Mouse (Mus musculus) cerebral cortex, adult 2 months (tissue): ENCODE data around the gene Slc6a8.

Source experiments
- WGBS: fragments of 180-500 bp; shearing (Covaris S2); methylation state at CpG from one replicate; pipeline ENCODE4 v1.1.7; 2018; 5-methylcytosine and 5-hydroxymethylcytosine counted together

The Slc6a8 gene

DNA sequence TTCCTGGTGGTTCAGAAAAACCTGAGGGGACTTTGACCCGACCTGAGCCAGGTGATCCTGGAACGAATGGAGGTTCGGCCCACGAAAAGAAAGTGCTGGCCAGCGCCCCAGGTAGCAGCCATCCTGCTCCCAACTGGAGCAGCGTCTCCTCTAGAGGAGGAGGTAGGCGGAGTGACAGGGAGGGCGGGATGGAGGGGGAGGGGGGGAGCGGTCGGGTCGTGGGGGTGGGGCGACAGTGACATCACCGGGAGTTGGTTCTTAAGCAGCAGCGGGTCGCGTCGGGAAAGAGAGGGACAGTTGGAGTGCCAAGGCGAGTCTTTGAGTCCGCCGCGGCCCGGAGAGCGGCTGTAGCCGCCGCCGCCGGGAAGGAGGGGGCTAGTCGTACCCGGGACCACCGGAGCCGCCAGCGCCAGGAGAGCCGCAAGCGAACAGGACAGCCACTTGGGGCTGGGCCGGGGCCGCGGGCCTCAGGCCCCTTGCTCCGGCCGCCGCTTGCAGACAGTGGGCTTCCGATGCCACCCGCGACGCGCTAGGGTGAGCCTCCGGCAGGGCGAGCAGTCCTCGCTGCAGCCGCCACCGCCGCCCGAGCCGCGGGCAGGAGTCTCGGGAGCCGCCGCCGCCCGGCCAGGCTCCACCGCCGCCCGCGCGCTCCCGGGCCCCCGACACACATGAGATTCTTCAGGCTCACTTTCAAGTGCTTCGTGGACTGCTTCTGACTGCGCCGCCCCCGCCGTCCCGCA, at the start of gene Slc6a8:
TSS of gene Slc6a8 (plus strand) at position 272 of the 740 bp plus-strand sequence.
- WGBS: 1% methylated on average over 37 of the region's 72 CpGs

DNA sequence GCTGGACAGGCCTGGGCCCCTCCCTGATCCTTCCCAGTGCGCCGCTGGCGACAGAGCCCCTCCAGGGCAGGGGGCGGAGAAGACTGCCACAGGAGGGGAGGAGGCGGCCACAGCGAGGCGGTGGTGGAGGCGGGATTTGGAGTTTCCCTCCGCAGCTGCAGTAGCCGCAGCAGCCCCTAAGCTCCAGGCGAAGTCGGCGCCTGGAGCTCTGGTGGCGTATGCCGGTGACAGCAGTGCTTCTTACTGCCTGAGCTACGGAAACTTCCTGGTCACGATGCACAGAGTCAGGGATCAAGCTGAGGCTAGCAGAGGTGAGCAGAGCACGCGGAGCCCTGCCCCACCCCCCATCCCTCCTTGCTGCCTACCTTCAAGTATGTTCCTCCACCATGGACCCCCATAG, 37.5 kb upstream of the Slc6a8 start:
- 6% methylated on average over 19 of the region's 19 CpGs for WGBS

DNA sequence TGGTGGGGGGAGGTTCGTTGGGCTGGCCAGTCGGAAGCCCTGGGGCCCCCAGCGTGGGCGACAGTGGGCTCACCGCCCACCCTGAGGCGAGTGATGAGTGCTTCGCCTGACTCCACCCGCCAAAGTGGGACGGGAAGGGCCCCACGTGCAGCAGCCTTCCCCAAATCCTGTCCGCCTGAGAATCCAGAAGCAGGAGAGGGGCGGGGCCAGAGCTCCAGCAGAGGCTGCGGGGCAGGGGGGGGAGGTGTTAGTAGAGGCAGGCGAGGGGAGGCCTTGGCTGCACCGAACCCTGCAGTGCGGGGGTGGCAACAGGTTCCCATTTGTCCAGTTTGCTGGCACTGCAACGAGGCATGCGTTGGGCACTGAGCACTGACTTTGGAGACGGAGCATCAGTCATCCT, 35.5 kb upstream of the Slc6a8 start:
- WGBS: 4% methylated on average over 14 of the region's 19 CpGs

DNA sequence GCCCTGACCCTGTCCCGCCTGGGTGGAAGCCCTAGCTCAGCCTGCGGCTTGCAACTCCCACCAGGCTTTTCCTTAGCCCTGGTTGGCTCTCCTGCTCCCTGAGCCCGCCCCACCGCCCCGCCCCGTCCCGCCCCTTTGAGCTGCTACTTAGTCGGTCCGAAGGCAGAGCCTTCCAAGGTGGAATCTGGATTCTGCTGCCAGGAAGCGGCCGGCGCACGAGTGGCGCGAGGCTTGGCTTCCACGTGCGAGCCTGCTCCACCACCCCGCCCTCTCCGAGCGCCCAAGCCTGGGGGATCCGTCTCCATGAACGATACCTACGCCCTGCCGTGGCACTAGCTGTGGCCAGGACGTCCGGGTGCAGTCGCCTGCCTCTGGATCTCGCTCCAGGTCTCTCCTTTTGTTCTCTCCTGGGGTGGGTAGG, 33.7 kb upstream of the Slc6a8 start, which contains the start of gene Dusp9:
TSS of gene Dusp9 (plus strand) at position 165 of the 421 bp plus-strand sequence.
- WGBS: 6% methylated on average over 28 of the region's 28 CpGs

DNA sequence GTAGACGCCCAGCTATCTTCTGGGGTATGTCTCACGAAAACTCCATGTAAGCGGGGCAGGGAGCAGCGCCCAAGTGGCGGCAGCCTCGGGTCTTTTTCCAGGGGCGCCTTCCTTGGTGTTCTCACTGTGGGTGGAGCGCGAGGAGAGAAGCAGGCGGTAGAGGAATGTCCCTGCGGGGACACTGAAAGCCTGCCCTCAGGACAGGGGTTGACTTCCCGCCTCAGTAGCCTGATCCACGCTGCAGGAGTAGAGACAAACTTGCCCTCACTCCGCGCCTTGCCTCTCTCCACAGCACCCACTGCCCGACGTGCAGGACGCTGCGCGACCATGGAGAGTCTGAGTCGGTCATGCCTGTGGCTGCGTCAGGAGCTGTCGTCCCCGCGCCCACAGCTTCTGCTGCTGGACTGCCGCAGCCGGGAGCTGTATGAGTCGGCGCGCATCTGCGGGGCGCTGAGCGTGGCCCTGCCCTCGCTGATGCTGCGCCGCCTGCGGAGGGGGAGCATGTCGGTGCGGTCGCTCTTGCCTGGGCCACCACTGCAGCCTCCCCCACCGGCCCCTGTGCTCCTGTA, 33.0 kb upstream of the Slc6a8 start:
- WGBS: 6% methylated on average over 39 of the region's 41 CpGs

DNA sequence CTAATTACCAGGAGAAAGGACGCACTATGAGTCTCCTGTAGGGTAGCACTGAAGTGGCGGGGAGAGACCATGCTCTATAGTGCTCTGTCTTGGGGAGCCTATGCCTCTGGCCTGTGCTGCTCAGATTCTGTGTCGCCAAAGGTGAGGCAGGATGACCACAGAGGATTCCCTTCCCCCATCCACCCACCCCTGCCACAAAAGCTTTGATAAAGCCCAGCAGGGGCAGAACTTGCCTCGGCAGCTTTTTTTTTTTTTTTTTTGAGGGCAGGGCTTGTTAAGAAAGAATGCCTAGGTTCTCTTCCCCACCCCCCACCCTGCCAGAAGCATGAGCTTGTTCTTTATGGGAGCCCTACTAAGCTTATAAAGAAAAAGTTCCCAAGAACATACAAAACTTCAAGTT, 27.8 kb upstream of the Slc6a8 start:
- 90% methylated on average over 3 of the region's 4 CpGs for WGBS

DNA sequence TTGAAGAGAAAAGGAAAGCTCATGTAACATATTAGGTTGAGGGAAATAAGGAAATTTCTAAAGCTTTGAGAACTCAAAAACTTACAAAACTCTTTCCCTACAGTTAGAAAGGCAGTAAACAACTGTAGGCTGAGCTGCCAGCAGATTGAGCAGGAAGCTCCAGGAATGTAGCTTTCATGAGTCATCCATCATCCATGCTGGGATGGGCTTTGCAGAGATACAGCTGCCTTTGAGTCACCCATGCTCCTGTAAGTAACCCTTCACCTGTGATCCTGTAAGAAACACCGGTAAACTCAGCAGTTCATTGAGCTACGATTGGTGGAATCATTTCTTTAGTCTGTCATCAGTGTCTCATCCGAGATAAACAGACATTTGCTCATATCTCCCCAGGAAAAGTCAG, 22.1 kb upstream of the Slc6a8 start:
- WGBS: 76% methylated on average over 3 of the region's 3 CpGs

DNA sequence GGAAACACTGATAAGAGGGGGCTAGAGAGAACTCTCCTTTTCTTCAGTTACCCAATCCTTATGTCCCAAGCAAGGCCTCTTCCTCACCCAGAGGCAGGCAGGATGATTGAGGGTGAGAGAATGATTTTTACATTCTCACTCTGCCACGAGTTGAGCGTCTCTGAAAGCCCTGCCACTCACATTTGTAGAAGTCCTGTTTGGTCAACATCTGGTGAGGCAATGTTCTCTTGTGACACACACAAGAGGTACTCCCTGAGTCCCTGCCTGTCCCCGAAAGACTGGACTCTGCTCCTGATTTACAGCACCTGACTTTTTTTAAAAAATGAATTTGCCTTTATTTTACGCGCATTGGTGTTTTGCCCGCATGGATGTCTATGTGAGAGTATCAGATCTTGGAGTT, 19.6 kb upstream of the Slc6a8 start:
- WGBS: 89% methylated on average over 6 of the region's 6 CpGs

DNA sequence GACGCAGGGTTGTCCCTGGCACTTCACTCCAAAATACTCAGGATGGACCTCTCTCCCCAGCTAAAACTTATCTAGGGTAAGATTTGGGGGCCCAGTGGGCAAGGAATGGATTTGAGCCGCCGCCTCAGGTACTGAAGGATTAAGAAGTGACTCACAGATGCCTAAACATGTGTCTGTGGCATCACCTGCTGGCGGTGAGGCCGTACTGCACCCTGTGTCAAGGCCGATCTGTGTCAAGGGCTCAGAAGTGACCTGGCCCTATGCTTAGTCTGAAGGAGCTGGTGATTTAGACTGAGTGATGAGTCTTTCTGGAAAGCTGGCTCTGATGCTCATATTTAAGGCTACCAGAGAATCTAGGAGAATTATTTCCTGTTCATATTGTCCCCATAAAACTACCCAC, 18.8 kb upstream of the Slc6a8 start:
- WGBS: 17% methylated on average over 6 of the region's 6 CpGs

DNA sequence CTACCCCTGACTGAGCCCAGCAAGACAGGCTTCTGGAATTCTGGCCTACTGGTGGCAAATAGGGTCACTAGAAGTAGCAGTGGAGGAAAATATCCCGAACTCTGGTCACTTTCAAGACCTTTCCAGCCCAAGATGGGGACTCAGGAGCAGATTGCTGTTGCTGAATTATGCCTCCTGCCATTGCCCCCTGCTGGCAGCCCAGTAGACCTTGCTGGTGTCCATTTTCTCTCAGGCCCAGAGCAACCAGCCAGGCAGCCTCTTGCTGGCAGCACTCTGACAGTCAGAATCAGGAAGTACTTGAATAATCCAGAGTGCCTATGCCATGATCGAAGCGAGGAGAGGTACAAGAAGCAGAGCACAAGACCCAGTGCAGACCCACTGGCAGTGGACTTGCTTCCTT, 17.4 kb upstream of the Slc6a8 start:
- WGBS: 67% methylated on average over 3 of the region's 3 CpGs

DNA sequence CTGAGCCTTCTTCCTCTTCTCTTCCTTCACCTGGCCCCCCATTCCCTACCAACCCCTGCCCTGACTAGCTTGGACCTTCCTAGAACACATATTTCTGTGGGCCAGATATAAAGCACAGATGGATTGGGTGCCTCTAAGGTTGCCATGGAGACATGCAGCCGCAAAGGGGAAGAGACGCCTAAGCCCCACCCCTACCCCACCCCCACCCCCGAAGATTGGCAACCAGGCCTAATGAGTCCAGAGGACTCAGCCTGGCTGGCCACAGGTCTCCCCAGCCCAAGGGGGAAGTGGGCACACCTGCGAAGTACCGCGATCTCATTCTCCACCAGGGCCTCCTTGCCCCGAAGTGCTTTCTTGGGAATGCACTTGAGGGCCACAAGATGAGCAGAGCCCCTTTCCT, 14.6 kb upstream of the Slc6a8 start:
- 28% methylated on average over 7 of the region's 7 CpGs for WGBS

DNA sequence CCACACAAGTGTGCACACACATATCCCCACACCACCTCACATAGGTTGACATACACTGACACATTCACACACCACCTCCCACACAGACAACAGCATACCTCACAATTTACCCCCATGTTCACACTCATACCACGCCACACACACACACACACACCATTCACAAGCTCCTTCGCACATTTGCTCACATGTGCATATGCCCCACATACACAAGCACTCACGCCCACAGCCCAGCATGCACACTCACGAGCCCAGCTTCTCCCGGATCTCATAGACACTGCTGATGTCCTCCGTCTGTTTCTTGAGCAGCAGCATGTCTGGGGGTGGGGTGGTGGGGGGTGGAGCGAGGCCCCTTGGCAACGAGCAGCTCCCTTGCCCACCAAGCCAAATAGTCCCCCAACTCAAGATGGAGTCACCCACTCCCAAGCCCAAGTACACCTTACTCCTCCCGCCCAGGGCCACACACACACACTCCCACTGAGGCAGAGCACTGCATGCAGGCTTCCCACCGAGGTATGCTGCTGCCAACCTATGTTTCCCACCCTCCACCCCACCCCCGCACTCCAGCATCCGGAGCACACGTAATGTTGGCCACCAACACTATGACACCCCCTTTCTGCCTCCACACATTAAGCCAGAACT, 13.9 kb upstream of the Slc6a8 start:
- WGBS: 28% methylated on average over 13 of the region's 13 CpGs

DNA sequence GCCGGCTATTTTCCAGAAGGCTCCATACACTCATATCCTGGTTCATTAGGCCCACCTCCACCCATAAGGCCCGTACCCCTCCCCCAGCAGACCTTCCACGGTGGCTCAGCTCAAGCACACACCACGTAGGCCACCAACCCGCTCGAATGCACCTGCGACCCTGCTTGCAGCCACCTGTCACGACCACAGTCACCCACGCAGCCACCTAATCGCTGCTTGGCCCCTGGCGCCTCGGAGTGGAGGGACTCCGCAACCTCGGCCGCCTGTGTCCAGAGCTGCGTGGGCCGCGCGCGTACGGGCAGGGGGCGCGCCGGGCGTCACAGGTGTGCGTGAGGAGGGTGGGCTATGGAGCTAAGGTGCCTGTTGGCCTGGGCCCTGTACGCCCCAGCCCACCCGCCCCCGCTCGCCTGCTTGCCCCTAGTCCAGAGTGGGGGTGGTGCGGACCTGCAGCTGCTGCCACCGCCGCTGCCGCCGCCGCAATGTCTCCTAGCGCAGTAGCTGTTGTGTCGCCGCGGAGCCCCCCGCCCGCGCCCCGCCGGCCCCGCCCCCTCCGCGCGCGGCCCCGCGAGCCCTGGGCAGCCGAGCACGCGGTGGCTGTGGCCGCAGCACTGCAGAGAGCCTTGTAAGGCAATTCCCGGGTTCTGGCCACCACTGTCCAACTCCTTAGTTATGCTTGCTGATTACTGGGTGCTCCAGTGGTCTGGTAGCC, 13.2 kb upstream of the Slc6a8 start, which contains the start of gene Pnck:
TSS of gene Pnck (minus strand) at position 543 of the 709 bp plus-strand sequence.
- 9% methylated on average over 23 of the region's 57 CpGs for WGBS

DNA sequence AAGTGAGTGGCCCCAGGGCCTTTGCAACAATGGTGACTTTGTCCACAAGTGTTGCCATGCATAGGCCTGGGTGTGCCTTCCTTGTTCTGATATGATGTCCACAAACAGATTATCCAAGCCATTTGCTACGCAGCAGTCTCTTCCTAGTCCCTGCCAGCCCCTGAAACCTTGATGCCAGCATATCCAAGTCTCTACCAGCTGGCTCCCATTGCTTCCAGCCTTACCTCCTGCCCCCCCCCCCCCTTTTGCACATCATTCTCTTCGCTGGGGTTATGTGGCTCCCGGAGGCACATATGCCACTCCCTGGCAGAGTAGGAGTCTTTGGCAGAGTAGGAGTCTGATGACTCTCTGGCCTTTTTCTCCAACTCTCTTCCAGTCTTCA, 12.7 kb upstream of the Slc6a8 start:
- WGBS: 10% methylated on average over 3 of the region's 3 CpGs

DNA sequence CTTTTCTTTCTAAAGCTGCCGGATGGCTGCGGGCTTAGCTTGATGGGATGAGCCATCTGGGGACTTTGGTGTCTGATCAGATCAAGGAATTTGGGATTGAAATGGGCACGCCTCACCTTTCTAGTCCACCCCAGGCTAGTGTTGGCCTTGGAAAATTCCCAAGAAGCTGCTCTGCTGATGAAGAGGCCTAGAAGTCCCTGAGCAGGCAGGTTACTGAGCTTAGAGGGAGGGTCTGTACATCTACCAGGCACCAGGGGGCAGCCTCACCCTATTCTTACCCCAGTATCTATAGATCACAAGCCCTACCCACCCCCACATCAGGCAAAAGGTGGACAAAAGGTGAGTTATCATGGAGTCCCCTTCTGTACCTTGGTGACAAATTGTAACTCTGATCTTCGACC, 919 bp upstream of the Slc6a8 start:
- 57% methylated on average over 4 of the region's 4 CpGs for WGBS

DNA sequence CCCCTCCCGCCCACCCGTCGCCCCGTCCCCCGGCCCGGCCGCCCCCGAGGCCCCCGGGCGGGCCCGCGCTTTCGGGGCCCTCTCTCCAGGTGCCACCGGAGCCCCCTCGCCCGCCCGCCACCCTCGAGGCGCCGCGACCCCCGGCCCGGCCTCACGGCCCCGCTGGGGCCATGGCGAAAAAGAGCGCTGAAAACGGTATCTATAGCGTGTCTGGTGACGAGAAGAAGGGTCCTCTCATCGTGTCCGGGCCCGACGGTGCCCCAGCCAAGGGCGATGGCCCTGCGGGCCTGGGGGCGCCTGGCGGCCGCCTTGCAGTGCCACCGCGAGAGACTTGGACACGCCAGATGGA, 643 bp downstream of the Slc6a8 start:
- 20% methylated on average over 23 of the region's 42 CpGs for WGBS

DNA sequence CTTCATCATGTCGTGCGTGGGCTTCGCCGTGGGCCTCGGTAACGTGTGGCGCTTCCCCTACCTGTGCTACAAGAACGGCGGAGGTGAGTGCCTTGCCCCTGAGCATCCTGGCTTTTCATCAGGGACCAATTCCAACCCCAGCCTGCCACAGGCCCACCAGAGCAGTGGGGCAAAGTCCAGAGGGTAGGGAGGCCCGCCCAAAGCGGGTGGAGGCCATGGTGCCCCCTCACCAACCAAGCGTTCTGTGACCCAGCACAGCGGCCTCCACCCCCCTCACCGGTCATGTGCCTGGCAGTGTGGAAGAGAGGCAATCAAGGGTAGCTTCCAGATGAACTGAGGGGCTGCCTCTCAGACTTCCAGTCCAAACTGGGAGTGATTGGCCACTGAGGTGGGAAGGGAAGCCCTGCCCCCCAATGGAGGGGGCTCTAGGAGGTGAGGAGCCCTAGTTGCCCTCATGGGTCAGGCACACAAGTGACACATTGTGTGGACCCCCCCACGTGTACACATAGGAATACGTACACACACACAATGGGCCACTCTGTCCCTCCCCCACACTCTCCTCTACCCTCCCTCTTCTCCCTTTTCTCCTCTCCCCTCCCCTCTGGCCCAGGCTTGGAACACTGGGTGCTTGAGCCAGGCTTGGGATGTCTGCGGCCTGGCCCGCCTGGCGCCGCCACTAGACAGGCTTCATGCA, 1.2 kb downstream of the Slc6a8 start:
- 13% methylated on average over 20 of the region's 20 CpGs for WGBS

DNA sequence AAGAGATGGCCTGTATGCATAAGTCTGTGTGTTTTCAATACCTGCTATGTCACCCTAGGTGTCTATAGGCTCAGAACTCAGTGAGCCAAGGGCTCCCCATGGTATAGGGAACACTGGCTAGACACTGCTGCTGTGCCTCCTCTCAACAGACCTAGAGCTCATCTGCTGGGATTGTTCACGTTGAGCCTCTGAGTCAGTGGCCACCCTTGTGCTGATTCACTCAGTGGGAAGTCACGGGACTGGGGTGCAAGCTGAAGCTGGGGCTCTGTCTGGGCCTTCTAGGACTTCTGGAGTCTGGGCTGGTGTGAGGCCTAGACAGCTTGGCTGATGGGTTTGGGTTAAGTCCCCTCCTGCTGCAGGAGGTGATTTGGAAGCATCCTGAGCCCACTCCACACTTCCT, 2.3 kb downstream of the Slc6a8 start:
- WGBS: 18% methylated on average over 2 of the region's 2 CpGs

DNA sequence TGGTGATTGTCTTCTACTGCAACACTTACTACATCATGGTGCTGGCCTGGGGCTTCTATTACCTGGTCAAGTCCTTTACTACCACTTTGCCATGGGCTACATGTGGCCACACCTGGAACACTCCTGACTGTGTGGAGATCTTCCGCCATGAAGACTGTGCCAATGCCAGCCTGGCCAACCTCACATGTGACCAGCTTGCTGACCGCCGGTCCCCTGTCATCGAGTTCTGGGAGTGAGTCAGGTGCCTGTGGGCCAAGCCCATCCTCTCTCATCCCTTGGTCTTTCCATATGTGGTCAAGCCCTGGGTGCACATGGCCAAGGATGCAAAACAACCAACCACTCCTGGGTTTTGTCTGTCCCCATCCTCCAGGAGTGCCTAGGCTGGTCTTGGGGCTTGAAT, 3.7 kb downstream of the Slc6a8 start:
- WGBS: 84% methylated on average over 4 of the region's 4 CpGs

DNA sequence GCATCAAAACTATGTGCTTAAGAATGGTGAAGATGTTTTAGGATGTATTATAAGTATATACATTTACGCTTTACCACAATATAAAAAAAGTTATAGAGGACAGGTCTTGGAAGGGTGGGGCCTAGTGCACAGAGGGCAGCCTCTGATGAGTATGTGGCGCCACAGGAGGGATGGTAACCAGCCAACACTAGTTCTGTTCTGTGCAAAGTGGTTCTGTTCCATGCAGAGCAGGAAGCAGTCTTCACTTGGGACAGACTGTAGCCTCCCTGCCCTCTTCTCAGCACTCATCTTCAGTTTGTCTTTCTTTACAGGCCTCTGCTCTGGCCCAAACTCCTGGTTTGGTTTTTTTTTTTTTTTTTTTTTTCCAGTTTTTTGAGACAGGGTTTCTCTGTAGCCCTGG, 11.2 kb downstream of the Slc6a8 start:
- 96% methylated on average over 2 of the region's 2 CpGs for WGBS

DNA sequence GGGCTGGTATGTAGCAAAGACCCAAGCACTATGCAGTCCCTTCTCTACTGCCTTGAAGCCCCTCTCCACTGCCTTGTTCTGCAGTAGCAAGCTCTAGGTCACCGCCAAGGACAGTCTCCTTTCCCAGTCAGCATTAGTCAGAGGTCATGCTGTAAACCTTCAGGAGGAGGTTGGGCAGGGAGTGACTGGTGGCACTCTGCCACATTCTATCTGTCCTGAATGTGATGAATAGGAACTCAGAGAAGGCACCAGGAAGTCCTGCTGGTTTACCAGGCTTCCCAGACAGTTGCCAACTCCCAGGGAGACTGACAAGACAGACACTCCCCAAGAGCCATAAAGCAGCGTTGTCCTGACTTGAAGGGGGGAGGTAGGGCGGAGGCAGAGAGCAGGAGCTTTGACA, 12.7 kb downstream of the Slc6a8 start:
- WGBS: 65% methylated on average over 3 of the region's 3 CpGs
